Mouse (Mus musculus) ES-Bruce4 (cell line): ENCODE measurements around the gene Cdh22. TPM values are rescaled to one million over a fixed set of nuclear protein-coding genes. Genes with fewer than 3 reads are reported as not detected.

Source experiments
- H3K27ac ChIP-seq: 2 replicates; pipeline ENCODE4 v1.5.1; 2012; ENCODE audit warnings: low read length, inconsistent platforms; ENCODE audit not compliant: insufficient read depth
- H3K27me3 ChIP-seq: 2 replicates; pipeline ENCODE4 v1.6.1; 2012; ENCODE audit warnings: mild to moderate bottlenecking, low read length, inconsistent platforms; ENCODE audit not compliant: control insufficient read depth, poor library complexity, insufficient read depth, severe bottlenecking
- H3K36me3 ChIP-seq: 2 replicates; pipeline ENCODE4 v1.6.1; 2012; ENCODE audit warnings: inconsistent platforms, mild to moderate bottlenecking, low read length, moderate library complexity; ENCODE audit not compliant: control insufficient read depth, poor library complexity, insufficient read depth, severe bottlenecking
- H3K4me1 ChIP-seq: one replicate; pipeline ENCODE4 v1.8.1; 2011; ENCODE audit warnings: low read length; ENCODE audit not compliant: control insufficient read depth, insufficient read depth
- H3K4me3 ChIP-seq: 2 replicates; pipeline ENCODE4 v1.5.1; 2011; ENCODE audit warnings: low read depth, mild to moderate bottlenecking, low read length
- H3K9ac ChIP-seq: 2 replicates; pipeline ENCODE4 v1.6.1; 2012; ENCODE audit warnings: low read depth, mild to moderate bottlenecking, inconsistent platforms; ENCODE audit not compliant: poor library complexity, severe bottlenecking
- H3K9me3 ChIP-seq: replicated peaks from 2 replicates; pipeline ENCODE4 v1.6.1; 2012; ENCODE audit warnings: mild to moderate bottlenecking, low read length, inconsistent platforms; ENCODE audit not compliant: control insufficient read depth, poor library complexity, insufficient read depth, severe bottlenecking
- CTCF ChIP-seq: IDR thresholded peaks from one replicate; pipeline ENCODE4 v1.8.1; 2011; ENCODE audit warnings: low read depth, low read length
- EP300 ChIP-seq: IDR thresholded peaks from 2 replicates; pipeline ENCODE4 v1.6.1; 2011; ENCODE audit warnings: low read depth, low read length; ENCODE audit not compliant: insufficient read depth
- POLR2A ChIP-seq: IDR thresholded peaks from one replicate; pipeline ENCODE4 v1.8.1; 2011; ENCODE audit warnings: low read length; ENCODE audit not compliant: insufficient read depth
- polyA plus RNA-seq: library from polyadenylated mRNA; stranded (reverse); fragments of >200 nt; gene quantifications from 2 replicates; pipeline ENCODE4 v1.2.4, GENCODE M21; 2011; ENCODE audit warnings: low read depth; ENCODE audit not compliant: missing spikeins, insufficient read depth, insufficient read length

Cdh22 gene
- polyA plus RNA-seq, 1 experiment, result not detected

DNA sequence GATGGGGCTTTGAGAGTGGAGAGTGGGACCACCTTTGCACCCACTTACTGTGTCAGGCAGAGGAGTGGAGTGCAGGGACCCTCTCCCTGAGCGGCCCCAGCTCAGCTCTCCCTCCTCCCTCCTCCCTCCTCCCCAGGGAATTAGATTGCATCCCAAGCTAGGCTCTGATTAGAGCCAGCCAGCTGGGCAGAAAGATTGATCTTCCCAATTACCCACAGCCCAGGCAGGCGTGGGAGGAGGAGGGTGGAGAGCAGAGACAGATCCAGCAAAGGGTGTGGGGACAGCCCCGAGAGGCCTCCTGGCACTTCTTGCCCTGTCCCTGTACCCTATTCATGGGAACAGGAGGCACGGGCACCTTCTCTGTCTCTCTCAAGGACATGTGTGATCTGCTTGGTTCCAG, 105.5 kb downstream of the Cdh22 start:
- Histone ChIP-seq H3K9me3 (no peaks in the 10 kb centered on the region), H3K4me1 (no peaks in the 10 kb centered on the region), H3K9ac (no peak overlapping the region), H3K27ac (no peak overlapping the region), H3K27me3 (no peaks in the 10 kb centered on the region), H3K36me3 (no peaks in the 10 kb centered on the region), H3K4me3 (no peak overlapping the region)
- TF ChIP-seq EP300, result no peak
- TF ChIP-seq POLR2A, result no peak
- TF ChIP-seq CTCF, result no peak

DNA sequence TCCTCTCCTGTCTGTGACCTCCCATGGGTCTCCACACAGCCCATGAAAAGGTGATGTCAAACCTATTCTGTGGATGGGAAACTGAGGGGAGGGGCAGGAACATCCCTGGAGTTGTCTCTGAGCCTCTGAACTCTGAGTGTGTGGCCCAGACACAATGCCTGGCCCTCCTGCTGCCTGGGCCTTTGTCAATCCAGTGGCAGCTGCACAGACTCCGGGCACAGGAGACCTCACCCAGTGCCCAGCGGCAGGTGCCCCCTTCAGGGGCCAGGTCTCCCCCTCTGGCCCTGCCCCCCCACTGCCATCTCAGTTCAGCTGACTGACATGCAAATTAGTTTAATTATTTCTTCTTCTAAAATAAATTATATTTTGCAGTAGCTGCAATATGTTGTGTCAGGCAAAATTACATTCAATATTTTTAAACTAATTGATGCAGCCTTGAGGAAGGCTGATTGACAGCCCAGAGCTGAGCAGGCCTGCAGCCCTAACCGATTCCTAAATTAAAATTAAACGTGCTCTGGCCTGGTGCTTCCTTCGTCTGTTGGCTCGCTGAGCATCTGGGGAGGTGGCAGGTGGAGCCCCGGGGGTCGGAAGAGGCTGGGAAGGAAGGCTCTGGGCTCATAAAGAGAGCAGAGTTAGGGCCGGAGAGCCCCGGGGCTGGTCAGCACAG, 107.6 kb downstream of the Cdh22 start:
- Histone ChIP-seq H3K36me3 (no peaks in the 10 kb centered on the region), H3K9ac (no peak overlapping the region), H3K4me1 (no peaks in the 10 kb centered on the region), H3K4me3 (no peak overlapping the region), H3K9me3 (no peaks in the 10 kb centered on the region), H3K27me3 (no peaks in the 10 kb centered on the region), H3K27ac (no peak overlapping the region)
- TF ChIP-seq CTCF (no peak), POLR2A (no peak), EP300 (no peak)

DNA sequence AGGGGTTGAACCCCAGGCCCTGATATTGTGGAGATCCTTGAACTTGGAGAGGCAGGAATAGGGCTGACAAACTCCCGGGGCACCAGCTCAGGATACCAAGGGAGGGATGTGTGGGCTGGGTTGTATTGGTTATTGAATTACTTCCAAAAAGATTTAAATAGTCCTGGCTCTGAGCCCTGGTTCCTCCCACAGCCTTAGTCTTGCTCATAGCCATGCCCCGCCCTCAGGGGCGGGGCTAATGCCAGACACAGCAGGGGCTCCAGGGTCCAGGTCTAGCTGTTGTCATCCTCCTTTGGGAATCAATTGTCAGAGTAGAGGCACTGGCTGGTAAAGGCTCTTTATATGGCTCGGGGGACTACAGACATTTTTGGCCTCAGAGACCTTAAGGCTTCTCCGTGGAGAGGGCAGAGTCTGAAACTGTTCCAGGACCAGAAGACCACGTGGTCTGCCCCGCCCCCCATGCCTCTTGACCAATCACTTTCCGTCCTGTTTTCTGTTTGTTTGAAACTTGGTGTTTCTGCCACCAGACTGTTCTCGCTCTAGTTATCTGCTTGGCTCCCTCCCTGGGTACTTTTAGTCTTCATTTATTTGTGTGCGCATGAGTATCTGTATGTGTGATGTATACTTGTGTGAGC, 113.3 kb downstream of the Cdh22 start:
- no peaks in the 10 kb centered on the region for H3K4me1 ChIP-seq
- no peak overlapping the region for H3K4me3 ChIP-seq
- TF ChIP-seq CTCF (no peak), POLR2A (no peak), EP300 (no peak)
- H3K36me3 ChIP-seq, result no peaks in the 10 kb centered on the region
- H3K27me3 ChIP-seq, result no peaks in the 10 kb centered on the region
- H3K27ac ChIP-seq, result no peak overlapping the region
- no peaks in the 10 kb centered on the region for H3K9me3 ChIP-seq
- no peak overlapping the region for H3K9ac ChIP-seq

DNA sequence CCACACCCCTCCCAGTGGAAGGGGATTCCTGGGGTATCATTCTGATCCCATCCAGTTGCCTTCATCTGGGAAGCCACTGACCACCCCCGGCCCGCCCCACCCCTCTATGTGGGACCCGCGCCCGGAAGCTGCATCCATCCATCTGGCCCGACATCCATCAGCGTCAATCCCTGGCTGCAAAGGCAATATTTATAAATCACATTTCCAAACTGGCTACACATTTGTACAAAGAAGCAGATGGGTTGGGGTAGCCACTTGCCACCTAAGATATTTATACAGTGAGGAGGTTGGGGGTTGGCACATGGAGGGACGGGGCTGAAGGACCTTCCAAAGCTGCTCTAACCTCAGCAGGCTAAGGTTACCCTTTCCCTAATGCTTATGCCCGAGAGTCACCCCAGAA, 113.9 kb downstream of the Cdh22 start:
- H3K9ac ChIP-seq, result no peak overlapping the region
- H3K4me1 ChIP-seq, result no peaks in the 10 kb centered on the region
- H3K9me3 ChIP-seq, result no peaks in the 10 kb centered on the region
- H3K27me3 ChIP-seq, result no peaks in the 10 kb centered on the region
- no peak overlapping the region for H3K27ac ChIP-seq
- no peak for TF ChIP-seq POLR2A
- no peak overlapping the region for H3K4me3 ChIP-seq
- no peaks in the 10 kb centered on the region for H3K36me3 ChIP-seq

DNA sequence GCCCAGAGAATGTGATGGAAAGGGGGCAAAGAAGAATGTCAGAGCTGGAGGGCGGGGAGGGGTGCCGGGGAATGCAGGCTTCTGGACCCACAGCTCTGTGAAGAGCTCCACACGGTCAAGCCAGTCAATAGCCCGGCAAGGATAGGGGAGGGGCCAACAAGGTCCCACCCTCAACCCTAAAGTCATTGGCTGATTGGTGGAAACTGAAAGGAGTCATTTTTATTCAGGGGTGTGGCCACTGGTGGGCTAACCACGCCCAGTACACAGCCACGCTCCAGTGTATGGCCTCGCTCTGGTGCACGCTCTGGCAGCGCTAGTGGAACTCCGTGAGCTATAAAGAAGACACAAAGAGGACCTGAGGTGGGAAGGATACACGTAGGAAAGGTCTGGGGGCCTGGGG, 120.9 kb downstream of the Cdh22 start:
- Histone ChIP-seq H3K4me3 (no peak overlapping the region), H3K36me3 (no peaks in the 10 kb centered on the region), H3K27me3 (peaks cover 4% of the 10 kb centered on the region; the same call in 1 of the 2 replicates), H3K9ac (no peak overlapping the region), H3K9me3 (no peaks in the 10 kb centered on the region), H3K27ac (no peak overlapping the region), H3K4me1 (no peaks in the 10 kb centered on the region)
- no peak for TF ChIP-seq POLR2A
- no peak for TF ChIP-seq EP300
- TF ChIP-seq CTCF, result no peak

DNA sequence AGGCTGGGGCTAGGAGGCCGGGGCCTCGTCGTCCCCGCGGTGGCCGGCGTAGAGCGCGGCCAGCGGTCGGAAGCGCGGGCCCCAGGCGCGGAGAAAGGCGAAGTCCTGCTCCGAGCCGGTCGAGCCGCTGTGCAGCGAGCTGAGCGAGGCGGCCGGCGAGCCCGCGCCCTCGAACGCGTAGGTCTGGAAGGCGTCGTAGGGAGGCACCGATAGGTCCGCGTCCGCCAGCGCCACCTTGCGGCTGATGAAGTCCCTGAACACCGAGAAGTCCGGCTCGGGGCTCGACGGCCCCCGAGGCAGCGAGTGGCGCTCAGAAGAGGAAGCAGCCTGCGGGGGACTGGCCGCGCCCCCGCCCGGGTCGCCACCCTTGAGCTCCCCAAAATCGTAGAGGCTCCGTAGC, 122.5 kb downstream of the Cdh22 start:
- Histone ChIP-seq H3K4me1 (no peaks in the 10 kb centered on the region), H3K27ac (no peak overlapping the region)
- TF ChIP-seq CTCF (peak; percentile 80), EP300 (no peak), POLR2A (no peak)

More for the DNA sequence above, 122.5 kb downstream of the Cdh22 start:
- H3K9ac ChIP-seq, result no peak overlapping the region
- peaks cover 4% of the 10 kb centered on the region; the same call in 1 of the 2 replicates for H3K27me3 ChIP-seq
- no peaks in the 10 kb centered on the region for H3K36me3 ChIP-seq
- no peaks in the 10 kb centered on the region for H3K9me3 ChIP-seq
- peak overlapping the region; percentile 10 for H3K4me3 ChIP-seq
